Mouse (Mus musculus) thymus, adult 2 months (tissue): Measurements from ENCODE around the gene Fbxo47.

ENCODE experiments used
- CTCF ChIP-seq: fragments of 200-500 bp; IDR thresholded peaks from 2 replicates; pipeline ENCODE4 v1.5.1; 2012; ENCODE audit warnings: mild to moderate bottlenecking, control low read depth, low read length, moderate library complexity, borderline replicate concordance; ENCODE audit not compliant: control insufficient read depth, poor library complexity, insufficient read depth; ENCODE audit errors: extremely low read depth
- POLR2A ChIP-seq: fragments of 200-500 bp; IDR thresholded peaks from 2 replicates; pipeline ENCODE4 v1.6.1; 2012; ENCODE audit warnings: mild to moderate bottlenecking, low read length, control low read depth, moderate library complexity; ENCODE audit not compliant: control insufficient read depth, poor library complexity, insufficient read depth; ENCODE audit errors: extremely low read depth

DNA sequence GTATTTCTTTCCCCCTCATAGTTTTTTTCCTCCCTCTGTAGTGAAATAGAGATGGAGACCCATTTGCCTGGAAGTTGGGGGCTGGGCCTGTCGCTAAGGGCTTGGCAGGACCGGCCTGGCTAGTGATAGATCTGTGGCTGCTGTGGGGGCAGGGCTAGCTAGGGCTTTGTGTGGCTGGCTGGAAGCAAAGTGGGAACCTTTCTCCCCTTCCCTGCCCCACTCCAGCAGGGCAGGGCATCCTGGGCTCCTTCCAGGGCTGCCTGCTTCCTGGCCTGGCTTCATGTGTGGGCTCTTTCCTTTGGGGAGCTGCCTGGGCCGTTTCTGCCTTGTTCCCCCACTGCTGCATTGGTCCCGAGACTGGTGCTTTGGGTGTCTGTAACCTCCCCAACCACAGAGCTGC lies 65.4 kb downstream of the Fbxo47 start:
- no peak for TF ChIP-seq CTCF
- TF ChIP-seq POLR2A, result no peak
